Mouse (Mus musculus): ENCODE measurements around the gene Tmem40.

DNA sequence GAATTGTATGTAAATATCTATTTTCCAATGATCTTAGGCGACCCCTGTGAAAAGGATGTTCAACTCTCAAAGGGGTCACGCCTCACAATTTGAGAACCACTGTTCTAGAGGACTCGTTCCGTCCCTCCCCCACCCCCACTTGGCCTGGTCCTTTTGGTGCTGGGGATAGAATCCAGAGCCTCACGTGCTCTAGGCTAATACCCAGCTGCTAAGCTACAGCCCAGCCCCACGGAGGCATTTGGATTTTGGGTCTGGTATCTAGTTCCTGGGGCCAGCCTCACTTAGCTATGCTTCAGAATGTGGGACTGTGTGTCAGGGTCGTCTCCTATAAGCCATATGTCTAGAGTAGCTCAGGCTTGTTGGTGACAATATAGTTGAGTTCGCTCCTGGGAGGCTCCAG, 49.4 kb upstream of the Tmem40 start:
- no peak for TF ChIP-seq CTCF (IDR thresholded peaks at IDR 0.05; ENCODE audit: low read depth, low read length)
- TF ChIP-seq POLR2A (IDR thresholded peaks at IDR 0.05; ENCODE audit: borderline replicate concordance, low read depth, low read length) = no peak

Data from bone marrow macrophage, adult 2 months (primary cell).